Mouse (Mus musculus) adrenal gland, postnatal 10 days (tissue): ENCODE measurements around the gene Olfr1410. TPM values are rescaled to one million over a fixed set of nuclear protein-coding genes. Genes with fewer than 3 reads are reported as not detected.
A peak's percentile ranks its signal among the peaks of the same experiment; 100 is the strongest.

Experiments used
- DNase-seq: peaks from one replicate; pipeline ENCODE4 v3.0.0; 2021; ENCODE audit warnings: mixed read lengths
- total RNA-seq, 2 experiments: library from RNA; stranded (reverse); gene quantifications; 2 replicates each; pipeline ENCODE4 v1.2.3; 2021

Olfr1410 gene
- total RNA-seq, 2 experiments from 2014 or later, result not detected

DNA sequence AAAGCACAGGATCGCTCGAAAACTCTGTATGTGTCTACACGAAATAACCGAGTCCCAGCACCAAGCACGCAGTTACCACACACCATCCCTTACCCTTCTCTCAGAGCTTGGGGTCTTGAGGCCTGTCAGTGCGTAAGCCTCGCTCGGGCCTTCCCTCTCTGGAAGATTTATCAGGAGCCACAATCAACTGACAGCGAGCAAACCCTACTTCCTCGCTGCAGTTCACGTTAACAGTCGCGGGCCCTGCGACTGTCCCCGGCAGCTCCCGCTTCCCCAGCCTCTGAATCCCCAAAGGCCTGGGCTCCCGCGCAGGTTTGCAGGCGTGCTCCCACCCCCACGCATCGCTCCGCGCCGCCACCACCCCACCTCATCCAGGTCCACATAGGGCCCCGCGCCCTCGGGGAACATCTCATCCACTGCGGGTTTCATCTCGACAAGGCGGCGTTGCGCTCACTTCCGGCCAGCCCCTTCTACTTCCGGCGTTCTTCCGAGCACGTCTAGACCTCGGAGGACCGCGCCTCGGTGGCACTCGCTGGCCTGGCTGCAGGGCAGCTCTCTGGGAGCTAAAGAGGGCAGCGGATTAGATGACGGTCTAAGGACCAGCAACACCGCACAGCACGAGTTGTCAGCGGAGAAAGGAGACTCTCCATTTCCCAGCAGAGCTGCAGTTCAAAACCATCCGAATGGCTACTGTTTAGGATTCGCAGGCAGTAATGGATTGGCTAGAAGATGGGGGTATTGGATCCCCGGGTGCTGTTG lies 36.1 kb downstream of the Olfr1410 start, which contains the start of gene Cops9:
TSS of gene Cops9 (minus strand) at position 472 of the 759 bp plus-strand sequence.
- peak; percentile 94 for DNase-seq

DNA sequence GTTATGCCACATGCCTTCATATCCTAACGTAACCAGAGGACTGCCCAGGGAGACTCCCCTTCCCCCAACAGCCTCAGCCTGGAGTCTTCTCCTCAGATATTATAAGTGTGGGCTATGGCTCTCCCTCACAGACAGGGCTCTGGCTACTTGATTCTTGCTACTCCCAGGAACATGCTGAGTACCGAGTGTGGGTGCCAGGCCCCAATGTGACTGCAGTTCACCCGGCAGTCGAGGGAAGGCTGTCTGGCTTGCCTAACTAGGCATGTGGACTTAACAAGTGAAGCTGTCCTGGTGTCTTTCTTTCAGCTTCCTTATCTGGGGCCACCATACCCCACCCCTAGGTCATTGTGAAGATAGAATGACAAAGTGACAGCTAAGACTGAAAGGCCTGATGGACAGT lies 38.1 kb downstream of the Olfr1410 start:
- DNase-seq, result no peak

DNA sequence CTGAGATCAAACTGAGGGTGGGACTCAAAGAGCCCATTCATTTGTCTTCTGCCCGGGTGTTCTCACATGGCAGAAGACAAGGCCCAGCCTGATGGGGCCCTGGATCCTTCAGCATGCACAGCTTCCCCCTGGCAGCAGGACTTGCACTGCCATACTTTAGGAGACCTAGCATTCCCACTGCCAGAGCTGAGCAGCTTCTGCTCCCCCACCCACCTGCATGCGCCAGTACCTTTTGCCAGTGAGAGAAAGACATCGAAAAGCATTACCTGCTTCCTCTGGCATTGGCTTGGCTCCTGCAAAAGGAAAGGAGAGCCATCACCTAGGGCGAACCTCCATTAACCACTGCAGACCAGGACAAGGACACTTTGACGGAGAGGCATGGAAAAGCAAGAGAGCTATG lies 39.3 kb downstream of the Olfr1410 start:
- no peak for DNase-seq

DNA sequence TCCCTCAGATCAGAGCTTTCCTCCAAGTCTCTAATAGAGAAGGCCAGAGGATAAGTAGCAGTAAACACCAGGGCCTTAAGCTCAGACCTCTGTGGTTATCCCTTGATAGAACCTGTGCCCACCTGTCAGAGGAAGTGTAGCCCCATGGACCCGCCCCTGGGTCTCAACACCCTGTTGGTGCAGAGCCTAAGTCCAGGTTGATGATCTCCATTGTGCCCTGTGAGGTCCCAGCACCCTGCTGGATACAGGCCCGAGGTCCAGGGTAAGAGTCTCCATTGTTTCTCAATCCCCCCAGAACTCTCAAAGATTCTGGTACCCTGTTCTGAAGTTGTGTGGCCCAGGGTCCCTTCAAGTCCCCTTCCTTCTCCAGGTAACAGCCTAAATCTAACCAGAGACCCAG lies 40.5 kb downstream of the Olfr1410 start:
- DNase-seq, result no peak

DNA sequence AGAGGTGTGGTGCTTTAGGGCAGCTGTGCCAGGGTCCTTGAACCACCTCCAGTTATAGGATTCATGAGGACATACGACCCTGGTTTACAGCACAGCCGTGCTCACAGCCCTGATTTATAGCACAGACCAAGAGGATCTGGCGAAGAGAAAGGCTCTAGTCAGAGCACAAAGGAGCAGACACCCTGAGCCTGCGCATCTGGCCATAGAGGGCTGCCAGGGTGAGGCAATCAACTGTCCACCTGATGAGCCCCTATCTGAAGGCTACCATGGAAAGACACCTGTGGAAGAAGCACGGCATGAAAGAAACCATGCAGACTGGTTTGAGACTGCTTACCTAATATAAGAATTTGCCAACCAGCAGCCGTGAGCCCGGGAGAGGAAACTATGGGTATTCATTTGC lies 41.0 kb downstream of the Olfr1410 start:
- no peak for DNase-seq

DNA sequence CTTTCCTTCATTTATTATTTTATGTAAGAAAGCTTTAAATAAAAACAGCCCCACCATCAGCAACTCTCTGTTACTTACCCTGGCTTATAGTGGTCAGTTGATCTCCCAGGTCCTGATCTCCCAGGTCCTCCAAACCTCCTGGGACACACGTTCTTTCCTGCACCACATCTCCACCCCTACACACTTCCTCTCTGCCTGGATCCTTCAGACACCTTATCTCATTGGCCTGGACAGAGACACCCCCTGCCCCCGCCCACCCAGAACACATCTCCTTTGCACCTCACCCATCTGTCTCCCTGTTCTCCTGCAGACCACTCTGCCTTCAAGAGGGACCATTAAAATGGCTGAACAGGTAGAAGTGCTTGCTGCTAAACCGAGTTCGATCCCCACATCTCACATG lies 41.4 kb downstream of the Olfr1410 start:
- no peak for DNase-seq

DNA sequence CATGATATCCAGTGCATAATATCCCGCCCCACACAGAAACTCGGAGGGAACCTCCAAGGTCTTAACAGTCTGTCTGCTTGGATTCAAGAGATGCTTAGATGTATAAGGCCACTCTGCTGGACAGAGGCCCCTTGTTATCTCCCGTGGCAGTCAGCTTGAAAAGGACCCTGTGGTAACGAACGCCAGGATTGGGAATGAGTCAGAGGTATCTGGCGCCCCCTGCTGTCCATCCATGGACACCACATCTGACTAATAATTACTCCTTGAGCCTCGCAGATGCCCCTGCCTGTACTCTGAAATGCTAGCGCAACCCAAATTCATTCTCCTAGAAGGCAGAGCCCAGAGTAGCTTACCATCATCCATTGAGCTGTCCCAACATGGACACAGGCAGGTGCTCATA lies 42.2 kb downstream of the Olfr1410 start:
- DNase-seq, result peak; percentile 85

DNA sequence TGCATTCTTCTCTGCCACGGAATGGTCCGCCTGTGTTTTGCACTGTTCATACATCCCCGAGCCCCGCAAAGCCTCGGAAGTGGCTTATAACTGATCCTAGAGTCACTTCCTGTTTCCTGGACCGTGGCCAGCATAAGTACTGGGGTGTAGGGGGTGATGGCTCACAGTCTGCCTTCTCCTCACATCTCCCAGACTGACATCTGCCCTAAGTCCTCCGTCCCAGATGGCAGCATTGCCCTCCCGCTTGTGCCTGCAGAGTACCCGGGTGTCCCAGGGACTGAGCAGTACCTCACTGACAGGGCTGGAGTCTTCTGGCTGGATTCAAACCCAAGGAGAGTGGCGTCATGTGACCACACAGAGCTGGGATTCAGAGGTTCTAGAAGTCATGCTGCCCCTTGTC lies 42.6 kb downstream of the Olfr1410 start:
- DNase-seq, result no peak

DNA sequence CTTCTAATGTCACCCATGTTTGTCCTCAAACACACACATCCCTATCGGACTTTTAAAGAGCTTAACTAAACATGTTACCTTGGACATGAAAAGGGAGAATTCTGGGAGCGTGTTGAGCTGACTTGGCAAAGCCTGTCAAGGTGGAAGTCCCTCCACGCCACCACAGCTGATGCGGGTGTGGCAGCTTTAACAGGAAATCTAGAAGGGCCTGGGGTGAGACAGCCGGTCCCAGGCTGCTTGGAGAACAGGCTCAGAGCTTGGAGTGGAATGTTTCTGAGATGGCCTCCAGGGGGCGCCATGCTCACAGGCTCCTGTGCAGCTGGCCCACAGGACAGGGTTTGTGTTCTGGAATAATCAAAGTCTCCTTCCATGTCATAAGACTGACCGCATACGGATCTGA lies 43.1 kb downstream of the Olfr1410 start, which contains the start of gene Otos:
TSS of gene Otos (minus strand) at position 169 of the 400 bp plus-strand sequence.
- peak; percentile 86 for DNase-seq

DNA sequence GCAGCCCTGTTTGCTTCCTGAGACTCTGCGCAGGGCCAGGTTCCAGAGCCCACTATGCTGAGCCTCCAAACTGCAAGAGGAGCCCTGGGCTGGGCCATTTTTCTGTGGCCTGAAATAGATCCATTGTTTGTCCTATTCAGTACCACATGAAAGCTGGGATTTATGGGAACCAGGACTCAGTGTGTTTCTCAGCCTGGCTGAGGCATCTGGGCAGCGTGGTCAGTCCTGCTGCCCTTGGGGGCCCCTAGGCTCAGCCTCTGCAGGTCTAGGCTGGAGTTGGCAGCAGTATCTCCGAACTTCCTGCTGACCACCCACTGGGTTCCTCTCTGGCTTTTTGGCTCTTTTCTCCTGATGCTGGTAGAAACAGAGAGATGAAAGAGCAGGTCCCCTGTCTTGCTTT lies 45.9 kb downstream of the Olfr1410 start:
- DNase-seq, result no peak

DNA sequence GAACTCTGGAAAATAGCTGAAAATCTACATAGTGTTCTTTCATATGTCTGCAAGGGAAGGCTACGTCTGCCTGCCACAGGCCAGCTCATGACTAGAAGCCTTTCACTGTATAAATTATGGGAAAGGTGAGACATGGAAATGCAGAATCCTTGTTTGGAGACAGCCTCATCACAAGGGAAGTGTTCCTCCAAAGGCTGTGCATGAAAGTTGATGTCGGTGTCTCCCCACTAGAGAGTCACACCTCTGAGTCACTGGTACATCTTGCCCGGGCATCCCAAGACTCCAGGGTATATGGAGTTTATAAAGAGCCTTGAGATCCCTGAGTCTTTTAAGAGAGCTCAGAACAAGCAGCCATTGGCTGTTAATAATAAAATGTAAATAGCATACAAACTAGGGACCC lies 47.6 kb downstream of the Olfr1410 start:
- DNase-seq, result no peak

DNA sequence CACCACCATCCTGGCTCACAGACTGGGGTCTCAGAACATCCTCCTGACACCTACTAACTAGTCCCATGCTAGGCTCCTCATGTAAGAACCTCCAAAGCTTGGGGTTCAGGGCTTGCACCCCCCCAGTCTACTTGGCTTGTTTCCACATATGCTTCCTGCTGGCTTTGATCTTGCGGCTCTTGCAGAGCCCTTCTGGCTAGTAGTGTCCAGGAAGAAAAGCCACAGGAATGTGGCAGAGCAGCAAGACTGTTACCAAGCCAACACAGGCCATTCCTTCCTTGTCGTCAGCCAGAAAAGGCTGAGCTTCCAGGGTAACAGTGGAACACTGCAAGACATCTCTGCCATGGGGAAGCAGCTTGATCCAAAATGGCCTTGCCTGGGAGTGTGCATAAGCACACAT lies 49.1 kb downstream of the Olfr1410 start:
- no peak for DNase-seq

DNA sequence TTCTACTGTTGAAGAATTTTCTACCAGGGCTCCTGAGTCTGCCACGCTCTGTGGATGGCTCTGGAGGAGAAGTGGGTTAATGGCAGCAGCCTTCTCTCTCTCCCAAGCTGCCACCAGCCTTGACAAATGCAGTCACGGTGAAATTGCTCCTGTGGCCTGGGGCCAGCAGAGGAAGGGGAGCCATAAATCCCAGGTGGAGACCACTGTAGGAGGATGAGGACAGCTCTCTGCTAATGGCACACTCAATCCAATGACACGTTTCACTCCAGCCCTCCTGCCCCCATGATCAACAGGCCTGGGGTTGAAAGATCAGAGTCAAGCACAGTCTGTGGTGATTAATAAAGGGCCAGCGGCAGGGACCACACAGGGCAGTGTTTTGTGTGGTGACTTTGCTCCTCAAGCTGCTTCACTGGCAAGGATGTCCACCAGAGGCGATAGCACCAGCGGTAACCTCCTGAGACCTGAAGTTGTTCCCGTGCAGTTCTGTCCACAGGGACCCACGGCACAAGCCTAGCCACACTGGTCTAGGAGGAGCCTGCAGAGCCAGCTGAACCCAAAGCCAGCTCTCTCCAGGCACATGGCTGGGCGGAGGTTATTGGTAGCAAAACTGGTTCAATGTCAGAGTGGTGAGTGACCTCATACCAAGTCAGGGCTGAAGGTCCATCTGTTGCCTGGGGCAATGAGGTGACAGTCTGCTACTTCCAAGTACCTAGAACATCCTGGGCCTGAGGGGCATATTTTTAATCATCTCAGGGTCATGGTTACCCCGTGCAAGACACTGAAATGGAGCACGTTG lies 51.6 kb downstream of the Olfr1410 start:
- no peak for DNase-seq

DNA sequence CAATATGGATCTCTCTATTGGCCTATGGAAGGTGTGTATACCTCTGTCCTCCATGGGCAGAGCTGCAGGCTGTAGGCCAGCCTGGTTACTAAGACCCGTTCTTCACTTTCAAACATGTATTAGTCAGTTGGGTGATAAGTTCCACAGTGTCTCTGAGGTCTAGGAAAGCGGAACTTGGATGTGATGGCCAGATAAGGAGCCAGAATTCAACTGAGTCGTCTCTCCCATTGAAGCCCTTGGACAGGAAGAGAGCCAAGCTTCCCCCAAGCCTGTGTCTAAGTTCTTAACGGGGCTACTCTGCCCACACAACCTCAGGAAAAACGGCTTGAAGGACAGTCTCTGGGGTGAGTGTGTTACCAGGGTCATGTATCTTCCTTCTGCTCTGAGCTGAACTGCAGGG lies 53.8 kb downstream of the Olfr1410 start:
- no peak for DNase-seq

Other genes with a start within 250 kb of the Olfr1410 start
- 100 to 1,000 TPM; 653 to 741 TPM for gene Ndufa10, start 131.9 kb upstream of the Olfr1410 start, total RNA-seq
- gene Olfr1416, start 120.7 kb upstream of the Olfr1410 start, total RNA-seq, result not detected
- not detected for gene Olfr1415, start 109.7 kb upstream of the Olfr1410 start, total RNA-seq
- gene Olfr1414, start 87.1 kb upstream of the Olfr1410 start, total RNA-seq, result under 1 TPM in 1 of 2 experiments, not detected in 1; 0.09 TPM
- gene Olfr1413, start 34.5 kb upstream of the Olfr1410 start, total RNA-seq, result not detected
- gene Olfr1412, start 20.0 kb upstream of the Olfr1410 start, total RNA-seq, result not detected
- gene Olfr1411, start 11.4 kb upstream of the Olfr1410 start, total RNA-seq, result not detected
- not detected for gene Olfr12, start 12.0 kb downstream of the Olfr1410 start, total RNA-seq
- gene Cops9, start 36.2 kb downstream of the Olfr1410 start, total RNA-seq, result 100 to 1,000 TPM; 259 to 260 TPM
- gene Otos, start 43.1 kb downstream of the Olfr1410 start, total RNA-seq, result not detected
- 10 to 100 TPM; 39.7 to 51.8 TPM for gene Gpc1, start 225.9 kb downstream of the Olfr1410 start, total RNA-seq